Mouse (Mus musculus) thymus, postnatal 10 days (tissue): Measurements from ENCODE around the gene Vmn1r138.
"Not testable (repeated sequence)": the region's sequence is repeated elsewhere in the genome, so short reads cannot be mapped to it uniquely, and the experiment has no call there.

ENCODE experiments used
- DNase-seq, 2 experiments: peaks; one replicate each; pipeline ENCODE4 v3.0.0; 2021; ENCODE audit warnings: low spot score in 2 of 2

The Vmn1r138 gene

DNA sequence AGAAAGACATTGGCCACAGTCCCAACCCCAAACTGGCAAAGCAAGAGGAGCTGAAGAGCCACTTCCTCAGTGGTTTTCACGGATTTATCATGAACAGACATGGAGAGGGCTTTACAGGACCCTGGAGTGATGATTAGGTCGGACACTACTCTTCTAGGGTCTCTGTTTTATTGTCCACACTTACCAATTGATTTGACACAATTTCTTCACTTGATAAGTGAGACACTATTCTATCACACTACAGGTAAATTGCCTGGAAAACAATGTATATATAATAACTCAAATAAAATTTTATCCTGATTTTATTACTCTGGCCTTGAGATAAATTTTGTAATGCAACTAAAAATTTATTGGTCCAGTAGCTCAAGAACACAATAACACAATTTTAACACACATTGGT is at the start of gene Vmn1r138:
TSS of gene Vmn1r138 (minus strand) at position 101 of the 400 bp plus-strand sequence.
- not testable (repeated sequence) for DNase-seq

- not testable (repeated sequence) for DNase-seq
Measured at GRCm38 (mm10) chr7:22068757-22069156, 40.1 kb upstream of the Vmn1r138 start, which contains the start of gene Vmn1r139. TSS of gene Vmn1r139 (plus strand) at chr7:22069057.

- not testable (repeated sequence) for DNase-seq
Measured at GRCm38 (mm10) chr7:22056205-22056604, 27.5 kb upstream of the Vmn1r138 start, which contains the start of gene Gm6176. TSS of gene Gm6176 (minus strand) at chr7:22056305.

DNA sequence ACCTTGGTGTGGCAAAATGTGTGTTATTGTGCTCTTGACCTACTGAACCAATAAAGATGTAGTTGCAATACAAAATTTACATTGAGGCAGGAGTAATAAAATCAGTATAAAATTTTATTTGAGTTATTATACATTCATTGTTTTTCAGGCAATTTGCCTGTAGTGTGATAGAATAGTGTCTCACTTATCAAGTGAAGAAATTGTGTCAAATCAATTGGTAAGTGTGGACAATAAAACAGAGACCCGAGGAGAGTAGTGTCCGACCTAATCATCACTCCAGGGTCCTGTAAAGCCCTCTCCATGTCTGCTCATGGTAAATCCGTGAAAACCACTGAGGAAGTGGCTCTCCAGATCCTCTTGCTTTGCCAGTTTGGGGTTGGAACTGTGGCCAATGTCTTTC is 34.4 kb downstream of the Vmn1r138 start, which contains the start of gene Vmn1r137:
TSS of gene Vmn1r137 (plus strand) at position 301 of the 400 bp plus-strand sequence.
- DNase-seq = not testable (repeated sequence)
